Mouse (Mus musculus) heart, postnatal 4 days (tissue): ENCODE measurements around the gene Eif2s3x. TPM values are rescaled to one million over a fixed set of nuclear protein-coding genes. Genes with fewer than 3 reads are reported as not detected.

ENCODE experiments used
- DNase-seq: peaks from one replicate; pipeline ENCODE4 v3.0.0; 2021
- total RNA-seq, 2 experiments: library from RNA; stranded (reverse); gene quantifications; 2 replicates each; pipeline ENCODE4 v1.2.3; 2021

The Eif2s3x gene
- total RNA-seq = 100 to 1,000 TPM; 130 to 205 TPM

DNA sequence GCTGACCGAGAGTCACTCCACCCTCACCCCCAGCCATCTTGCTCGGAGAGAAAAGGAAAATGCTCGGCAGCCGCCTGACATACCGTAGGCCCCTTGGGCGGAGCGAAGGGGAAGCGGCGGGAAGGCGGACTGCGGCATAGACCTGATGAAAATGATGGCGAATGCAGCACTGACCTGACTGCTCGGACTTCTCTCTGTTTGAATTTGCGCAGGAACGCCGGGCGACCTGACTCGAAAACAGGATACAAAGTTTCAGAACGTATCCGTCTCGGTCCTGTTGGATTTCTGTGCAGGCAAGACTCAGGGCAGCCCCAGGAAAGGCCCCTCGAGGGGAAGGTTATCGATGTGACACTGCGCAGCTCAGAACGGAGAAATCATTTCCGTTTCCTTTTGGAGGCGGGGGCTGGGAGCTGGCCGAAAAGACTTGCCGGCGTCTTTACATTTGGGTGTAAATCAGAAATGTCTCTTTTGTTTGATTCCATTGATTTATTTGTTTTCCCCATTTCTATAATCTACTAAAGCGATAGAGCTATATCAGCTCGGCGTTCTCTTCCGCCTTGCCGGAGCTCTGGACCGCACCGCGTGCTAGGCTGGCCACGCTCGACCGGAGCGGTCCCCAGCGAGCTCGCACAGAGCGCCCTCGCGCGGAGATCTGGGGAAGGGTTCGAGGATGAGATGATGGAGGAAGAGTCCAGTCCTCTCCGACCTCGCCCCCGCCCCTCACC, at the start of gene Eif2s3x:
TSS of gene Eif2s3x (minus strand) at position 266 of the 725 bp plus-strand sequence.
- DNase-seq = peak; percentile 94

DNA sequence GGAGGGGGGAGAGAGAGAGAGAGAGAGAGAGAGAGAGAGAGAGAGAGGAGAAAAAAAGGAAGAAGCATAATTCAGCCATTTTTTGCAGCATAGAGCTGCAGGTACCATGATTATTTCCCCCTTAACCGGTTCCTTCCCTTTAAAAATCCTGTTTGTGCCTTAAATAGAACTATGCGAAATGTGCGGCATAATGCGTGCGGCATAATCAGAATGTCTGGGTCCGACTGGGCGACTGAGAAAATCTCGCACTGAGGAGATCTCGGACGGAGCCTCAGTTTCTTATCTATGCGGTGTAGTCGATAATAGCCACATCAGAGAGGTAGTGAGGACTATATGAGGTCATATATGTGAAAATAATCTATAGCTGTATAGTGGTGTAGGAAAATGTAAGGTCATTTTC, 22.9 kb upstream of the Eif2s3x start:
- DNase-seq = no peak

DNA sequence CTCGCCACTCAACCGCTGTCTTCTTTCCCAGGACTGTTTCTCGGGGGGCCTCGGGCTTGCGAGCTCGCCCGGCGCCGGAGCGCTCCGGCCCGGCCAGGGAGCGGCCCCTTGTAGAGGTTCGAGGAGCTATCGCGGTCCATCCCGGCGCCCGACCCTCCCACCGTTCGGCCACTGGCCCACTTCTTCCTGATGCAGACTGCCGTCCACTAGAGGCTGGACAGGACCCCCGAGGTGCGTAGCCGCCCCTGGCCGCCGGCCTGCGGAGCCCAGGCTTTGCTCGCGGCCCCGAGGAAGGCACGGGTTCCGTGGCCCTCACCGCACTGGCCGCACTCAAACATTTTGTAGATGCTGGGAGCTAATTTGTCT, 22.5 kb upstream of the Eif2s3x start:
- DNase-seq = no peak

DNA sequence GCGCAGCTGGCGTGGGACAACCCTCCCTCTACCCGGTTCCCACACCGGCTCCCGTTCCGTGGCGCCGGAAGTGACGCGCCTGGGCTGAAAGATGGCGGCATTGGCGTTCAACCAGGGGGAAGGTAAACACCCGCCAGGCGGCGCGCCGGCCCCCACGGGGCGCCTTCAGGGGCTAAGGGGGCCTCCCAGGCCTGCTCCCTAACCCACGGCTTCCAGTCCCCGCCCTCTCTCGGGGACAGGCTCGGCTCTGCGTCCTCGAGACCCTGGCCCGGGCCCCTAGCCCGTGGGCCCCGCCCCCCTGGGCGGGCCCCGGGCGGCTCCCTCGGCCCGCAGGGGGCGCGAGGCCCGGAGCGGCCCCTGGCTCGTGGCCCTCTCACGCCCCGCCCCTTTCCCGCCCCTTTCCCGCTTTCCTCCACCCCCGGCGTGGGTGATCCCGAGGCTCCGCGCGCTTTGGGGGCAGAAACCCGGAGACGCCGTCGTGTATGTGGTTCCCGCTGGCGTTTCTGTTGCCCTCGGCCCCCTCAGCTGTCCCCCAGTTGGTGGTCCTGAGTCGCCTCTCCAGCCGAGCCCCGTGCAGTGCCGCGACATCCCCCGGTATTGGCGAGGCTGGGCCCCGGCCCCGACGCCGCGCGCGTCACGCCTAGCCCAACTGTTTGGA, 22.0 kb upstream of the Eif2s3x start, which contains the start of gene Klhl15:
TSS of gene Klhl15 (plus strand) at position 68 of the 658 bp plus-strand sequence.
- peak; percentile 87 for DNase-seq

DNA sequence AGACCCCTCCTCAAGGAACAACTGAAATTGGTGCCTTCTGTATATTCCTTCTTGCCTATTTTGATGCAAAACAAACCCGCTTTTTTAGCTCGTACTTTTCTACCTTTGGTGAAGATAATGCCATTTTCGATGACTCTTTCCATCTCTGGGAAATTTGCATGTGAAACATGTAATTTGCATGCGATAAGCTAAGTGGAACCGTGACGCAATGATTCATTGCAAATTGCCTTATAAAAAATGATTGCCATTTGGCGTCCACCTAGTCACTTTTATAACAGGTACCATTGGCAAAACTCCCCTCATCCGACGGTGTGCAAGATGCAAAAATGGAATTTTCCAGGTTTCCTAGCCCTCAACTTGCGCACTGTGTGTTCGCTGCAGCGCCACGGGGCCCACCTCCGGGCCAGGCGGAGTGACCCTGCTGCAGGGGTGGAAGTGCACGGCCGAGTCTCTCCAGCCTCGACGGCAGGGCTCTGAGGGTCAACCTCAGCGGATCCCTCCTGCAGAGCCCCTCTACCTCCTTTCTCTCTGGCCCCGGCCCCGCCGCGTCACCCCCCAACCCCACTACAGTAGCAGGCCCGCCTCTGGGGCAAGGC, 21.4 kb upstream of the Eif2s3x start:
- no peak for DNase-seq

DNA sequence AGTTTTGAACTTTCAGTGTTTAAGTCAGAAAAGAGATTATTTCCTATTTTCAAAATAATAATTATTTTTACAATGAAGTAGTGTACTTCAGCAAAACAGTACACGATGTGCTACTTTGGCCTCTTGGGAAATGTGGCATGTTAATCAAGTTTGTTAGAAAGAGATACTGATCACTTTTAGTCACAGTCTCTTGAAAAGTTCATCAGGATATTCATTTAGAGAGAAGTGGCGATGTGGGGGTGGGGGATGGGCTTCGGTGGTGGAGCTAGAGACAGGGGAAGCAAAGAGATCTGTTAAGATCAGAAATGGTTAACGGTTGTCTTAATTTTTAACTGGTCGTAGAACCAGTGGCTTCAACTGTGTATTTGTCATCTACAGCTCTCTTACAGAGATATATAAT, 20.8 kb upstream of the Eif2s3x start:
- no peak for DNase-seq

DNA sequence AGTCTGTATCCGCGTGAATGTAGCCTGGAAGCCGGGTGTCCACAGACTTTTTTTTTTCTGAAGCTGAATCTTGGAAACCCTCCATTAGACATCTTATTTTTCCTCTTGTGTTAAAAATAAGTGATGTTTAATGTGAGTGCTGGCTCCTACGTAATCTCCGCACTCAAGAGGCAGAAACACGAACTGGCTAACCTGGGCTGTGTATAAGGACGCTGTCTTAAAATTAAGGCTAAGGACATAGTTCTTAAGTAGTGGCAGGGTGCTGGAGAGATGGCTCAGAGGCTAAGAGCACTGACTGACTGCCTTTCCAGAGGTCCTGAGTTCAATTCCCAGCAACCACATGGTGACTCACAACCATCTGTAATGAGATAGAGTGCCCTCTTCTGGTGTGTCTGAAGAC, 722 bp upstream of the Eif2s3x start:
- peak; percentile 4 for DNase-seq

DNA sequence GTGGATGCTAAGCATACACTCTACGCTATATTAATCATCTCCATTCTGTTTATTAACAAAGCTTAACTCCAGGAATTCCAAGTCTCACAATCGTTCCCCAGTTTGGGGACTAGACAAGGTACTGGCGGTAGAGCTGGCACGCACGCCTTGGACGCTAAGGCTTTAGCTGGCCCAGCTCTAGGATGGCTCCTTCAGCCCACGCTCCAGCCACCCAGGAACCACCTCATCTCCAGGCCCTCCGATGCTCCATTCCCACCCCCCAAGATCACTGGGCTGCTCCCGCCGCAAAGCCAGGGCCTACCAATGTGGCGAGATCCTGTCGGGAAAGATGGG, 432 bp downstream of the Eif2s3x start:
- DNase-seq = no peak

DNA sequence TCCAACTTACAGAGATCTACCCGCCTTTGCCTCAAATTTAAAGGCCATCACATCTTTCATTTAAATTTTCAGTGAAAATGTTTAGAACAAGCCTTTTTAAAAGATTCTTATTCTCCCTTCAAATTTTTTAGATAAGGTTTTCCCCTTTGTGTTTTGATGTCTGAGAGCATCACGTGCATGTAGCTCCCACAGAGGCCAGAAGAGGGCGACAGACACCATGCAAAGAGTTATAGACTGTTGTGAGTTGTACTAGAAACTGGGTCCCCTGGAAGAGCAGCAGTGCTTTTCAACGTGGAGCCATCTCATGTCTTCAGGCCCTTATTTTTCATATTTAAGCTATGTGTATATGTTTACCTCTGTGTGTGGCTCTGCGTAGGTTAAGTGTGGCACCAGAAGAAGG, 14.9 kb downstream of the Eif2s3x start:
- peak; percentile 74 for DNase-seq

DNA sequence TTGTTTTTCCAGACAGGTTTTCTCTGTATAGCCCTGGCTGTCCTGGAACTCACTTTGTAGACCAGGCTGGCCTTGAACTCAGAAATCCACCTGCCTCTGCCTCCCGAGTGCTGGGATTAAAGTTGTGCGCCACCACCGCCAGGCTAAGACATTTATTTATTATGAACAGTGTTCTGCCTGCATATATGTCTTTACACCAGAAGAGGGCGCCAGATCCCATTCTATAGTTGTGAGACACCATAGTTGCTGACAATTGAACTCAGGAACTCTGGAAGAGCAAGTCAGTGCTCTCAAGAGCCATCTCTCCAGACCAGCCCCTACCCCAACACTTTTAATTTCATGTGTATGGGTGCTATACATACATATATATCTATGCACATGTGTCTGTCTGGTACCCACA, 18.8 kb downstream of the Eif2s3x start:
- peak; percentile 43 for DNase-seq

DNA sequence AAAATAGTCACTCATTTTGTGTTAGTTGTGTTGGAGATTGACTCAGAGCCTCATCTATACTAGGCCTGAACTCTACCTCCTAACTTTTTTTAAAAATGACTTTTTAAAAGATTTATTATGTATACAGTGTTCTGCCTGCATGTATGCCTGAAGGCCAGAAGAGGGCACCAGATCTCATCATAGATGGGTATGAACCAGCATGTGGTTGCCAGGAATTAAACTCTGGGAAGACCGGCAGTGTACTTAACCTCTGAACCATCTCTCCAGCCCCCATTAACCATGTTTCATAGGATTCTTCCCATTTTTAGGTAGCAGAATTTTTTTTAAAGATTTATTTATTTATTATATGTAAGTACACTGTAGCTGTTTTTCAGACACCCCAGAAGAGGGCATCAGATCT, 27.5 kb downstream of the Eif2s3x start:
- no peak for DNase-seq

DNA sequence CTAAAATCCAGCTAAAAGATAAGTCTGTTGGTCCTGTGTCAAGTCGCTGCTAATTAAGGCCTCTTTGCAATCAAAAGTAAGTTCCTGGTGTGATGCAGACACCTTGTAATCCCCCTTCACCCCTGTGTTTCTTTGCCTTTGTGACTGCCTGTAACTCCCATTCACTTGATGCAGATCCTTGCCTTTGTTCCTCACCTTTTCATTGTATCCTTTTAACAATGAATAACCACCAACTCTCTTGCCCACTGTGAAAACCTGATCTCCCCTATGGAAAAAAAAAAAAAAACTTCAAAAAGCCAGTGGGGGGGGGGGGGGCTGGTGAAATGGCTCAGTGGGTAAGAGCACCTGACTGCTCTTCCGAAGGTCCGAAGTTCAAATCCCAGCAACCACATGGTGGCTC, 28.8 kb downstream of the Eif2s3x start:
- no peak for DNase-seq

DNA sequence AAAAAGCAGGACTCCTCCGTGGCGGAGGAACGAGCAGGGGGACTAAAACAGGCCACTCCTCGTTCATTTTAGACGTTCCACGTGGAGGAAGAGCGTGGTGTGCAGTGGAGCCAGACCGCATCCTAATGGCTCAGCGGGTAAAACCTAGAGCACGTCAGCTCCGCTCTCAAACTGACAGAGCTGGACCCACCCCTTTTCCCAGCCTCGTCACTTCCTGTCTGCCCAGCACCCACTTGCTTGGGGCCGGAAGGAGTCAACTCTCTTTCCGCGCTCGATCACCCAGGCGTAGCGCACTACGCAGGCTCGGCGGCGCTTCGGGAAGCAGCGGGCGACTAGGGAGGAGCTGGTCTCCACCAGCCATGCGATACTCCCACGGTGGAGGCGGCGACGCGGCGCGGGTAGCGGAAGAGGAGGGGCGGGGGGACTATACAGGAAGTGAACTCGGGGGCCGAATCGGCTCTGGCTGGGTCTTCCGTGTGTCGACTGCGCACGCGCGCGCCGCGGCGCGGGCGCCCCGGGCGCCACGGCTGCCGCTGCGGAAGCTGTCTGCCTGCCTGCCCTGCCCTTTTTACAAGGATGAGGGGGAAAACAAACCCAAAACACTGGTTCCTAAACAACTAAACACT, 34.8 kb downstream of the Eif2s3x start:
- DNase-seq = peak; percentile 94

DNA sequence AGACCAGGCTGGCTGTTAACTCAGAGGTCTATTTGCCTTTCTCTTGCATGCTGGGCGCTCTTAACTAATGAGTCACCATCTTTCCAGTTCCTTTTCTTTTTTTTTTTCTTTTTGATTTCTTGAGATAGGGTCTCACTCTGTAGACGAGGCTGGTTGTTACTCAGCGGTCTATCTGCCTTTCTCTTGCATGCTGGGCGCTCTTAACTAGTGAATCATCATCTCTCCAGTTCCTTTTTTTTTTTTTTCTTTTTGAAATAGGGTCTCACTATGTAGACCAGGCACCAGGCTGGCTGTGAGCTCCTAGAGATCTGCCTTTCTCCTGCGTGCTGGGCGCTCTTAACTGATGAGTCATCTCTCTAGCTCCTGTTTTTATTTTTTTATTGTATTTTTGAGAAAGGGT, 43.3 kb downstream of the Eif2s3x start:
- DNase-seq = no peak

DNA sequence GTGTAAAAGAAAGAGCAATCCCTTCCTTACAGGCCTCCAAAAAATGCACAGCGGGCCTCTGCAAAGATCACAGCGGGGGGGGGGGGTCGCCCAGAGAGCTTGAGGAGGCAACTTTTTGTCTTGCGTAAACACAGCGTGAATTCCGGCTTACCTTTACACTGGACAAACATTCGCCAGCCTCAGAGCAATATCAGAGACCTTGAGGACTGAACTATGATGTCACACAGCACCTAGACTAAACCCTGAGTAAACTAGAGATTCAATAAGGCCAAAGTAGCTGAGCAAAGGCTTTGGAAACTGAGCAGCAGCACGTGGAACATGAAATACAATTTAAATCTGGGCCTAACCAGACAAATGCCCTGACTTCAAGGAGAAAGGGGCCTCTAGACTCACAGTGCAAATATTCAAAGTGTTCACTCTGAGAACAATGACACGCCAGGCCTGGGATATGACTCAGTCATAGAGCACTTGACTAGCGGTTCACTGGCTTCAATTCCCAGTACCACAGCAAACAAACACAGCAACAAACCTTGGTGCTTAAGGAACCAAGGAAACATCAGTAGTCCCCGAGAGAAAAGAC, 60.3 kb downstream of the Eif2s3x start:
- no peak for DNase-seq

DNA sequence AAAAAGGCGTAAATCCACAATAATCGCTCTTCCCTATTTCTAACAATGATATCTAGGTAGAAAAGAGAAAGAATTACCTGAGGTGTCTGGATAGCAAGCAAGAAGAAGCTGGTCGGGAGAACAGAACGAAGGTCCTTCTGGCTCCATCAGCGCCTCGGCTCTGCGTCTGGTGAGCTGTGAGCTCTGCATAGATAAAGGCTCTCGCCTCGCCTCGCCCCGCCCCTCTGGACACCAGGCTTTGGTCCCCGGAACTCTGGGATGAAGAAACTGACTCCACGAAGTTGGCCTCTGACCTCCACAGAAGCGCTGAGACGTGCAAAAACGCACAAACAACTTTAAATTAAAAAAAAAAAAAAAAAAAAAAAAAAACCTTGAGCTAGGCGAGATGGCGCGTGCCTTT, 62.2 kb downstream of the Eif2s3x start:
- DNase-seq = no peak

DNA sequence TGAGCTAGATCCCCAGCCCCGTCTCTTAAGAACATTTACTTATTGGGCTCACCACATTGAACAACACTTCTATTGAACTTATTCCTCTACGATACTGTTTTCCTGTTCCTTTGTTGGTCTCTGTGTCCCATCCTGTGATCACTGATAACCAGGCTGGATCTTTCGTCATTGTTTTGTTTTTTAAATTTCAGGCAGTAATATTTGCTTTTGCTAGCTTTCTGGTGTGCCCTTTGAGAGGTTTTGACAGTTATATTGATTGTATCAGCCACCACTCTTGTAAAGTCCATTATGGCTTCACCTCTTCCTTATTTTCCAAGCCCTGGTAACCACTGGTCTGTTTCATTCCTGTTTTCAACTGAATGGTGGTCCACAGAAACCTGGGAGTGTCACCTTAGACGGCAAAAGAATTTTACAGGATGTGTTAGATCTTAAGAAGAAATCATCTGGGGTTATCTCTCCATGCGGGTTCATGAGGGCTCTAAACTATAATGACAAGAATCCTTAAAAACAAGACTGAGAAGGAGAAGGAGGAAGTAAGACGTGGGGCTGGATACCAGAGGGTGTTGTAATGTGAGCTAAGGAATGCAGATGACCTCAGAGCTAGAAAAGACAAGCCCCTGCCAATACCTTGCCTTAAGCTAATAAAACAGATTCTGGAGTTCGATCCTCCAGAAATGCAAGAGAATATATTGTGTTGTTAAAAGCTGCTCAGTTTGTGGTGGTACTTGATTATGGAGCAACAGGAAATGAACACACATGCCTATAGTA, 70.5 kb downstream of the Eif2s3x start:
- DNase-seq = no peak

DNA sequence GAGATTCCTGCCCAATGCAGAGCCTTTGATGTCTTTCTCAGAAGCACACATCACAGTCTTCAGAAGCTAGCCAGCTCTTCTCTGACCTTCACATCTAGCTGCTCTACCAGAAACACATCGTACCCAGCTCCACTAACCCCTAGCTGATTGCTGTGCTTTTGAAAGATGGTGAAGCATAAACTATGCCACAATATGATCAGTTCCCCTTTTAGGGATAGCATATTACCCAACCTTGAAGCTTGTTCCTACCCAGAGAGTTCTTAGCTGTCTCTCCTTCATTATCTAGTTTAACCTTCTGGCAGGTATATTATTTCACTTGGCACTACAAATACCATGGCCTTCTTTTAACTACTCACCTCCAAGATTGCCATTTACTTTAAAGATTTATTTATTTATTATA, 72.6 kb downstream of the Eif2s3x start:
- DNase-seq = no peak
